Mouse (Mus musculus) small intestine, adult 2 months (tissue): ENCODE data around the gene Tmcc3.

Experiments
- CTCF ChIP-seq: fragments of 200-500 bp; IDR thresholded peaks from 2 replicates; pipeline ENCODE4 v1.5.1; 2012; ENCODE audit warnings: low read depth, mild to moderate bottlenecking, control low read depth, inconsistent platforms, low read length, moderate library complexity, mixed read lengths; ENCODE audit not compliant: insufficient replicate concordance, insufficient read length; ENCODE audit errors: extremely low read depth
- POLR2A ChIP-seq: fragments of 200-500 bp; IDR thresholded peaks from 2 replicates; pipeline ENCODE4 v1.6.1; 2012; ENCODE audit warnings: low read depth, mild to moderate bottlenecking, control low read depth, inconsistent platforms, low read length, moderate library complexity

GRCm38 (mm10) chr10:94463410-94463809, 151.7 kb downstream of the Tmcc3 start:
- TF ChIP-seq CTCF (no peak), POLR2A (no peak)
